Mouse (Mus musculus) lung, adult 2 months (tissue): ENCODE data around the gene Foxj2.

Source experiments
- CTCF ChIP-seq: fragments of 200-500 bp; IDR thresholded peaks from 2 replicates; pipeline ENCODE4 v1.5.1; 2011; ENCODE audit warnings: mild to moderate bottlenecking, low read length, control low read depth; ENCODE audit not compliant: insufficient read depth
- POLR2A ChIP-seq: fragments of 200-500 bp; IDR thresholded peaks from 2 replicates; pipeline ENCODE4 v1.6.1; 2011; ENCODE audit warnings: low read depth, mild to moderate bottlenecking, control low read depth, low read length, borderline replicate concordance; ENCODE audit errors: extremely low read depth

- TF ChIP-seq CTCF (no peak), POLR2A (no peak)
Observed at GRCm38 (mm10) chr6:122881287-122881686, 61.6 kb downstream of the Foxj2 start.
